Mouse (Mus musculus) adrenal gland (tissue): ENCODE results near the gene Cytip.

Experiments
- intact Hi-C: fragments of 180-260 bp; cut with DNase I; formaldehyde crosslinking; loops from one replicate; pipeline ENCODE4 v1.15.1; 2025

Cytip gene

GRCm38 (mm10) chr2:58163457-58164181 lies 31.7 kb downstream of the Cytip start:
- intact Hi-C loops: no loop called here

GRCm38 (mm10) chr2:58161813-58162212 lies 33.5 kb downstream of the Cytip start:
- intact Hi-C loops: no loop called here

- intact Hi-C loops: no loop called here
Observed at GRCm38 (mm10) chr2:58160541-58161307, 34.6 kb downstream of the Cytip start.

- intact Hi-C loops: no loop called here
Observed at GRCm38 (mm10) chr2:58159880-58160279, 35.5 kb downstream of the Cytip start.

GRCm38 (mm10) chr2:58159121-58159520 lies 36.2 kb downstream of the Cytip start:
- intact Hi-C loops: no loop called here

GRCm38 (mm10) chr2:58158539-58158938 lies 36.8 kb downstream of the Cytip start:
- intact Hi-C loops: no loop called here

DNA sequence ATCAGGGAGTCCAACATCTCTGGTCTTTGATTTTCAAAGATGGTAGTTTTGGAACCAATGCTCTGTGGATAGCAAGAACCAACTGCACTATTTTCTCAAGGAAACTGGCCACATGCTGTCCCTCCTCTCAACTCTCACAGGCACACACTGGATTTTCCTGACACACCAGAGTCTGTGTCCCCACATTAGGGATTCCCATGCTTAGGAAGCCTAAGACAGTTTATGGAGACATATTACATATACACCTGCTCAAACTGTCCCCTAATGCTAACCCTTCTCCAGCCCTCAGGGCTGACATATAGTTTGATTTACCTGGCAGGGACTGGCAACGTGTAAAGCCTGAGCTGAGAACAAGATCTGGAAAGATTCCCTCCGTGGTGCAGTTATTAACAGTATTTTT lies 37.2 kb downstream of the Cytip start:
- intact Hi-C loops: no loop called here

- intact Hi-C loops: no loop called here
Observed at GRCm38 (mm10) chr2:58157466-58157865, 37.9 kb downstream of the Cytip start.

GRCm38 (mm10) chr2:58156495-58157392 lies 38.6 kb downstream of the Cytip start:
- intact Hi-C loops: no loop called here

DNA sequence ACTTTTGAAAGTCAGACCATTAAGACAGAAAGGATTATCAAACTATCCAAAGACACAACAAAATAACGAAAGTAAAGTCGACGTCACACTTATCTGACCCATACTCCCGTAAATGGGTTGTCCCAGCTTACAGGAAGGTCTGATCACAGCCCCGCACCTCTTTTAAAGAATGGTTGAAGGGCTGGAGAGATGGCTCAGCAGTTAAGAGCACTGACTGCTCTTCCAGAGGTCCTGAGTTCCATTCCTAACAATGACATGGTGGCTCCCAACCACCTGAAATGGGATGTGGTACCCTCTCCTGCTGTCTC lies 39.3 kb downstream of the Cytip start:
- intact Hi-C loops: no loop called here

- intact Hi-C loops: no loop called here
Observed at GRCm38 (mm10) chr2:58155271-58156107, 39.8 kb downstream of the Cytip start.

DNA sequence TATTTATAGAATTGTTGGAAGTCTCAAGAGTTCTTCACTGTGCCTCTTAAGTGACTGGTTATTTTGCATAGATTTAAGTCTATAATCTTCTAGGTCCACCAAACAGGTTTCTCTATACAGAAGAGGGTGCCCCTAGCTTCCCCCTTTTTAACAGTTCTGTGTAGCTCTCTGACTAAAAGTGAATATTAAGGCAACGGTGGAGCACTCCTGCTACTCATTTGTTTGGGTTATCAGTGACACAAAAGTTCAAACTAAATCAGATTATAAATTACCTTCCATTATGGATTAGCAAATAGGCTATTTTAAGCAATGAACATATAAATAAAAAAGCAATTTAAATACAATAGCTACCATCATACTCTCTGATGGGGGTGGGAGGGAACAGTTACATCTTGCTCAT lies 40.8 kb downstream of the Cytip start:
- intact Hi-C loops: no loop called here

GRCm38 (mm10) chr2:58153742-58154141 lies 41.6 kb downstream of the Cytip start:
- intact Hi-C loops: no loop called here

DNA sequence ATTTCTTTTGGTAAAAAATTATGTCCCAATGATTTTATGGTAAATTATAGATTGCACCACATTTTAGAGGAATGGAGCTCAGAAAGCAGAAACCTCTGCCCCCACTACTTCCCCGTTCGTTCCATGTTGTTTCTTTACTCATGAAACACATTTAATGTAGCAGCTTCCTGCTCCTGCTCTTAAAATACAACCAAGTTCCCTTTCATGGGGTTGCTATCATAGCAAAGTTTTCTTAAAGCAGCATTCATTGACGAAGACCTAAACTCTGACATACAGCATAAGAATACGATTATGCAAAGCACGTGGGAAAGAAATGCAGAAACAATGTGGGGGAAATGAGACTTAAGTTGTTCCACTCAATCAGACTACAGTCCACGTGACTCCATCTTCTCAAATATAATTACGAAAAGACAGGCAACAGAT lies 45.3 kb downstream of the Cytip start:
- intact Hi-C loops: no loop called here

DNA sequence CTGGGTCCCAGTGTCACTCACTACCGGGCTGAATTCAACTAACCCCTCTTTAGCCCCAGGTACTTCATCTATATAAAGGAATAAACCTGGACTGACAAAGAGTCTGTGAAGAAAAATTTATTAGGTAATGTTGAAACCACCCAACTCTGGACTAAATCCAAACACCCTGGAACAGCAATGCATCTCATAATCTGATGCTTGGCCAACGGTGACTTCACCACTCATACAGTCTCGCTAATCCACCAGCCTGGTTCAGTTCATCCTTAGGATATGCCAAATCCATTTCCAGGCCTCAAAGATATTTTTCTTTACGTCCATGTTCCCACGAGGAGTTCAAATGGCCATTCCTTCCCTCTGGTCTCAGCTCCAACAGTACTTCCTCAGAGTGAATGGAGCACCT lies 48.8 kb downstream of the Cytip start:
- intact Hi-C loops: no loop called here

- intact Hi-C loops: no loop called here
Observed at GRCm38 (mm10) chr2:58140531-58140930, 54.8 kb downstream of the Cytip start.

GRCm38 (mm10) chr2:58138611-58139010 lies 56.7 kb downstream of the Cytip start:
- intact Hi-C loops: no loop called here

DNA sequence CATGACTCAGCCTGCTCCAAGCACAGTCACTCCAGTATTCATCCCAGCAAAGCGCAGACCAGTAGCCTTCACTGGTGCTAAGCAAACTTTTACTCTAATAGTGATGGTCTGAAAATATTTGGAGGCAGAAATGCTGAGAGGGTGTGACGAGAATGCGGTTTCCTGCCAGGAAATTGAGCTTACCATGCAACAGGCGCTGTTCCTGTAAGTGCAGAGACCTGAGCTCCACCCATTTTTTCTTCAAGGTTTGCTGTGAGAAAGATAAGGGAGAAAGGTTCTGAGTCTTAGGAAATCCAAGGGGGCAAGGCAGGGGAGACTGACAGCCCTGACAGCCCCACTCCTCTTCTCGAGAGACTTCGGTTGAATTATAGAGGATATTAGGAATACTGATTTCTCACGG lies 57.7 kb downstream of the Cytip start:
- intact Hi-C loops: no loop called here

DNA sequence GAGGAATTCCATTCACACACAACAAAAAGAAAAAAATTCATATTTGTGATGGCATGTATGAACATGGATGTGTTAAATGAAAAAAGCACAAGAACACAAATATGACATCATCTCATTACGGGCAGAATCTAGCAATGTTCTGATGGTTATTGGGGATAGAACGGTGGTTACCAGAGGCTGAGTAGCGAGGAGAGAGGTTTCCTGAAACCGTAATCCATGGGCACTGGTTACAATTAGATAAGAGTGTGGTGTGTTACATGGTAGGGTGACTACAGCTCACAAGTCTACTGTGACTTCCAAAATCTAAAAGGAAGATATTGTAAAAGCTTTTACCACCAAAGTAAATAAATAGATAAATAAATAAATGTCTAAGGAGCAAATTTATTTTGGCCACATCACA lies 58.8 kb downstream of the Cytip start:
- intact Hi-C loops: no loop called here

GRCm38 (mm10) chr2:58135061-58135463 lies 60.3 kb downstream of the Cytip start:
- intact Hi-C loops: no loop called here

DNA sequence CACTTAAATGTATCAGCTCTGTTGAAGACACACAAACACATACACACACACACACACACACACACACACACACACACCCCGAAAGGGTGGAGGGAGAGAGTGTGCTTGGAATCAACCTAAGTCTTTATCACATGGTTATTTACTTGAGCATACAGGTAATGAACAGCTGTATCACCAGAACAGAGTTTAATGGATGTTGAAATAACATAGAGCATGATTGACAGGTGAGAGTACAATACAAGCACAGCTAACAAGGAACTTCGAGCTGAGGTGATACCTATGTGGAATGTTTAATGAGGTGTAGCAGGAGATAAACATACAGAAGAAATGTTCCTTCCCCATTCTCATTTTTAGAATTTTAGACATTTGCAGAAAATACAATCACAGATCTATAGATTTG lies 62.7 kb downstream of the Cytip start:
- intact Hi-C loops: no loop called here
